Mouse (Mus musculus) heart, adult 8-10 months (tissue): ENCODE results near the gene Tmem11. TPM values are rescaled to one million over a fixed set of nuclear protein-coding genes. Genes with fewer than 3 reads are reported as not detected.
A peak's percentile ranks its signal among the peaks of the same experiment; 100 is the strongest.

Source experiments
- DNase-seq: peaks from one replicate; pipeline ENCODE4 v3.0.0; 2022; ENCODE audit warnings: low spot score
- total RNA-seq, 4 experiments: library from RNA; stranded (reverse); gene quantifications; 2 replicates each; pipeline ENCODE4 v1.2.4; 2022

Gene Tmem11
- total RNA-seq = 10 to 100 TPM; 29.8 to 35.3 (median 31.1) TPM

GRCm38 (mm10) chr11:60878675-60879294 lies at the start of gene Tmem11:
Gene Tmem11, minus strand, starts transcription at chr11:60879272.
- DNase-seq = peak; percentile 94

GRCm38 (mm10) chr11:60927264-60927663 lies 48.2 kb upstream of the Tmem11 start:
- peak; percentile 91 for DNase-seq

- no peak for DNase-seq
These were observed 45.9 kb upstream of the Tmem11 start for GRCm38 (mm10) chr11:60924981-60925380.

- DNase-seq = no peak
These were observed 45.4 kb upstream of the Tmem11 start for GRCm38 (mm10) chr11:60924498-60924897.

- no peak for DNase-seq
These were observed 43.9 kb upstream of the Tmem11 start for GRCm38 (mm10) chr11:60922964-60923363.

- no peak for DNase-seq
These were observed 43.1 kb upstream of the Tmem11 start for GRCm38 (mm10) chr11:60922195-60922594.

- DNase-seq = no peak
These were observed 40.9 kb upstream of the Tmem11 start for GRCm38 (mm10) chr11:60920021-60920420.

GRCm38 (mm10) chr11:60915201-60915600 lies 36.1 kb upstream of the Tmem11 start:
- no peak for DNase-seq

GRCm38 (mm10) chr11:60914491-60914890 lies 35.4 kb upstream of the Tmem11 start, which contains the start of gene Natd1:
Gene Natd1, minus strand, starts transcription at chr11:60914750.
- no peak for DNase-seq

GRCm38 (mm10) chr11:60913301-60914196 lies 34.5 kb upstream of the Tmem11 start:
- peak; percentile 92 for DNase-seq

GRCm38 (mm10) chr11:60912525-60912973 lies 33.5 kb upstream of the Tmem11 start:
- no peak for DNase-seq

GRCm38 (mm10) chr11:60909626-60910025 lies 30.6 kb upstream of the Tmem11 start:
- DNase-seq = no peak

- no peak for DNase-seq
These were observed 29.0 kb upstream of the Tmem11 start for GRCm38 (mm10) chr11:60908073-60908472.

- DNase-seq = no peak
These were observed 27.4 kb upstream of the Tmem11 start for GRCm38 (mm10) chr11:60906449-60906848.

GRCm38 (mm10) chr11:60905407-60906120 lies 26.5 kb upstream of the Tmem11 start:
- DNase-seq = no peak

- no peak for DNase-seq
These were observed 24.6 kb upstream of the Tmem11 start for GRCm38 (mm10) chr11:60903661-60904061.

- DNase-seq = no peak
These were observed 23.4 kb upstream of the Tmem11 start for GRCm38 (mm10) chr11:60902486-60902885.

GRCm38 (mm10) chr11:60902001-60902400 lies 22.9 kb upstream of the Tmem11 start:
- no peak for DNase-seq

GRCm38 (mm10) chr11:60895915-60896314 lies 16.8 kb upstream of the Tmem11 start:
- no peak for DNase-seq

GRCm38 (mm10) chr11:60890744-60891143 lies 11.7 kb upstream of the Tmem11 start:
- DNase-seq = no peak

- no peak for DNase-seq
These were observed 11.2 kb upstream of the Tmem11 start for GRCm38 (mm10) chr11:60890286-60890685.

- DNase-seq = no peak
These were observed 10.8 kb upstream of the Tmem11 start for GRCm38 (mm10) chr11:60889861-60890260.
